Mouse (Mus musculus) erythroblast, embryonic 14.5 days (primary cell): ENCODE results near the gene Ttll10.

Experiments used
- GATA1 ChIP-seq: IDR thresholded peaks from 2 replicates; pipeline ENCODE4 v1.6.1; 2012; ENCODE audit warnings: low read length, inconsistent platforms, mixed read lengths
- TAL1 ChIP-seq: IDR thresholded peaks from 3 replicates; pipeline ENCODE4 v1.6.1; 2012; ENCODE audit warnings: low read length, inconsistent platforms, mixed read lengths

DNA sequence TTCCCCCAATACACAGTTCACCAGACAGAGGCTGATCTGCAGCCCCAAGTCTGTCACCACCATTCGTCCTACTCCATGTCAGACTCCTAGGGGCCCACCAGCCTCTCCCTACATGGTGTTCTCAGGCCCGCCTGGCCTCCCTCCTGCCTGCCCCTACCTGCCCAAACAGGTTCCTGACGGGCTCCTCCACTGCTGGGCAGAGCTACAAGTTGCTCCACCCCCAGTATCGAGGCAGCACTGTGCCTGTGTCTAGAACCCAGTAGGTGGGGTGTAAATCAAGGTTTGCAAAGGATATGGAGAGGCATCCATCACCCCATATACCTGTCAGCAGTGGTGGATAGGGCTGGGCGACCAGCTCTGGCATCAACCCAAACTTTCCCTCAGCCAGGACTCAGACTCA is at the start of gene Ttll10:
- TF ChIP-seq GATA1 = no peak
- TF ChIP-seq TAL1 = no peak
